Mouse (Mus musculus) forebrain, embryonic 16.5 days (tissue): ENCODE results near the gene Fam19a2. TPM values are rescaled to one million over a fixed set of nuclear protein-coding genes. Genes with fewer than 3 reads are reported as not detected.

Experiments
- polyA plus RNA-seq: library from polyadenylated mRNA; unstranded; fragments of >200 nt; fragmentation: Nextera tagmentation; extraction: Ambion mirVana; gene quantifications from 2 replicates; pipeline ENCODE4 v1.2.1, GENCODE M21; 2015

The Fam19a2 gene
- polyA plus RNA-seq, 1 experiment from 2014 or later = 44.6 TPM

Other genes with a start within 250 kb of the Fam19a2 start
- 25.6 and 26.1 TPM in 2 replicates for gene Mon2, start 187.5 kb upstream of the Fam19a2 start, polyA plus RNA-seq
- gene Usp15, start 67.0 kb upstream of the Fam19a2 start, polyA plus RNA-seq = 78.2 and 79.4 TPM in 2 replicates